Mouse (Mus musculus) liver, embryonic 14.5 days (tissue): ENCODE data around the gene Adgre5. TPM values are rescaled to one million over a fixed set of nuclear protein-coding genes. Genes with fewer than 3 reads are reported as not detected.

ENCODE experiments used
- ATAC-seq: fragments of 200-750 bp; cut with Nextera tagmentation; 2 replicates; pipeline ENCODE4 v1.8.0; 2017; ENCODE audit warnings: moderate number of reproducible peaks, mild to moderate bottlenecking, moderate library complexity; ENCODE audit not compliant: insufficient read depth
- DNase-seq, 3 experiments: peaks; one replicate each; pipeline ENCODE4 v3.0.0-alpha.2; 2012 to 2013; ENCODE audit warnings: low read depth in 3 of 3, low spot score in 3 of 3
- H3K27ac ChIP-seq: fragments of 300-500 bp; sonication (generic); 2 replicates; pipeline ENCODE4 v1.5.1; 2014; ENCODE audit warnings: moderate library complexity, mild to moderate bottlenecking, control low read depth, inconsistent platforms
- H3K27me3 ChIP-seq: fragments of 300-500 bp; sonication (generic); 2 replicates; pipeline ENCODE4 v1.6.1; 2014; ENCODE audit warnings: mild to moderate bottlenecking, low read length, moderate library complexity; ENCODE audit not compliant: control insufficient read depth, insufficient read depth
- H3K36me3 ChIP-seq: fragments of 300-500 bp; sonication (generic); replicated peaks from 2 replicates; pipeline ENCODE4 v1.6.1; 2014; ENCODE audit warnings: low read depth; ENCODE audit not compliant: control insufficient read depth, insufficient read depth
- H3K4me1 ChIP-seq, 2 experiments: fragments of 200-500 bp in 1 of 2; fragments of 300-500 bp in 1 of 2; sonication (generic) in 1 of 2; replicated peaks; 2 replicates each; pipeline ENCODE4 v1.6.1; 2012 to 2014; ENCODE audit warnings: antibody characterized with exemption in 1 of 2, inconsistent platforms in 1 of 2, low read length in 1 of 2; ENCODE audit not compliant: control insufficient read depth in 2 of 2, insufficient read depth in 2 of 2
- H3K4me2 ChIP-seq: fragments of 300-500 bp; sonication (generic); 2 replicates; pipeline ENCODE4 v1.6.1; 2014; ENCODE audit warnings: low read depth, mild to moderate bottlenecking, control low read depth, moderate library complexity
- H3K4me3 ChIP-seq, 2 experiments: fragments of 200-500 bp in 1 of 2; fragments of 300-500 bp in 1 of 2; sonication (generic) in 1 of 2; 2 replicates each; pipeline ENCODE4 v1.5.1; 2012 to 2014; ENCODE audit warnings: low read depth in 2 of 2, low read length in 2 of 2, mild to moderate bottlenecking in 2 of 2, control low read depth in 1 of 2, inconsistent platforms in 1 of 2, moderate library complexity in 1 of 2; ENCODE audit not compliant: insufficient read depth in 1 of 2
- H3K9ac ChIP-seq: fragments of 300-500 bp; sonication (generic); replicated peaks from 2 replicates; pipeline ENCODE4 v1.6.1; 2014; ENCODE audit warnings: mild to moderate bottlenecking, control low read depth, moderate library complexity
- H3K9me3 ChIP-seq: fragments of 300-500 bp; sonication (generic); 2 replicates; pipeline ENCODE4 v1.6.1; 2016; ENCODE audit warnings: low read length, mixed read lengths; ENCODE audit not compliant: control insufficient read depth
- CTCF ChIP-seq: IDR thresholded peaks from 2 replicates; pipeline ENCODE4 v1.5.1; 2016; ENCODE audit warnings: antibody characterized with exemption, low read depth, control low read depth
- EP300 ChIP-seq: IDR thresholded peaks from 2 replicates; pipeline ENCODE4 v1.6.1; 2016; ENCODE audit warnings: antibody characterized with exemption, low read depth
- WGBS: fragments of 180-500 bp; shearing (Covaris S2); extraction: QIAGEN DNeasy Blood & Tissue Kit; methylation state at CpG from one replicate; pipeline ENCODE4 v1.1.7; 2014; ENCODE audit not compliant: insufficient replicate concordance; 5-methylcytosine and 5-hydroxymethylcytosine counted together
- polyA plus RNA-seq, 2 experiments: library from polyadenylated mRNA; depleted of rRNA in 1 of 2; stranded (reverse) in 1 of 2; unstranded in 1 of 2; fragments of >200 nt; fragmentation: Nextera tagmentation in 1 of 2; extraction: Ambion mirVana in 1 of 2; gene quantifications; 2 replicates each; pipeline versions ENCODE4 v1.2.1 to v1.2.3; 2012 to 2014

The Adgre5 gene
- polyA plus RNA-seq, 2 experiments = 8.7 to 11.3 TPM

DNA sequence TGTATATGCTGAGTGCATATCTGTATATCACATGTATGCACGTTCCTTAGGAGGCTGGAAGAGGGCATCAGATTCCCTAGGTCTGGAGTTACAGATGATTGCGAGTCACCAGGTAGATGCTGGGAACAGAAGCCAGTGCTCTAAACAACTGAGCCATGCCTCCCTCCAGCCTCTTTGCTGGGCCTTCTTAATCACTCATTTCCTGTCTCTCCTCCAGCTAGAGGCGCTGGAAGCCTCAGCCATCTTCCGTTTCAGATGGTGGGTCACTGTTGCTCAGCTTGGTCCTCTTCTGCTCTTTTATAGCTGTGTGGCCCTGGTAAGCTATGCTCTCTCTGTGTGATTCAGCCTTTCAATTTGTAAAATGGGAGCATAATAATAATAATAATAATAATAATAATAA is 30.7 kb upstream of the Adgre5 start:
- Histone ChIP-seq H3K4me2 (no peak overlapping the region), H3K4me1 (peaks cover 0 to 22% of the 10 kb centered on the region in 2 experiments; a peak in 2 of 4 replicates), H3K4me3 (no peak overlapping the region), H3K36me3 (no peaks in the 10 kb centered on the region), H3K27ac (no peak overlapping the region), H3K9ac (no peak overlapping the region), H3K27me3 (no peaks in the 10 kb centered on the region), H3K9me3 (no peaks in the 10 kb centered on the region)
- DNase-seq (no peak), ATAC-seq (no peak)
- TF ChIP-seq CTCF (no peak), EP300 (no peak)
- 24% methylated on average over 4 of the region's 4 CpGs for WGBS

DNA sequence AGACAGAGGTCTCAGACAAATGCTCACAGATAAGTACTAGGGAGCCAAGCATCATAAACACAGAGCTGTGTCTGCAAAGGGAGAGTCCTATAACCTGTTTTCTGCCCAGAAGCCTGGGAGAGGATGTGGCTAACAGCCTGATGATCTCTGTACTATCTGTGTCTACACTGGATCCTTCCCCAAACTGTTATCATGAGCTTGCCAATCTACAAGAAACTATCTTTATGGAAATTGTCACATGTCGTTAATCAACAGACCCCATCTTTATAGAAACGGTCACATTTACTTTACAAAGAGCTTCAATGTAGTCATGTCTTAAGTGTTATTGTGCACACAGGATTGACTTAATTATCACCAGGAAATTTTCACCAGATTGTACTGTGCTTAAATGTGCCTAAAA is 29.5 kb upstream of the Adgre5 start:
- no peak for ATAC-seq
- H3K27ac ChIP-seq = no peak overlapping the region
- no peaks in the 10 kb centered on the region for H3K27me3 ChIP-seq
- H3K4me2 ChIP-seq = no peak overlapping the region
- no peak overlapping the region for H3K4me3 ChIP-seq
- peaks cover 0 to 22% of the 10 kb centered on the region in 2 experiments; a peak in 2 of 4 replicates for H3K4me1 ChIP-seq
- WGBS = 23% methylated on average over 2 of the region's 2 CpGs
- DNase-seq = no peak
- H3K36me3 ChIP-seq = no peaks in the 10 kb centered on the region
- no peak for TF ChIP-seq CTCF
- TF ChIP-seq EP300 = no peak
- H3K9me3 ChIP-seq = no peaks in the 10 kb centered on the region
- H3K9ac ChIP-seq = no peak overlapping the region

DNA sequence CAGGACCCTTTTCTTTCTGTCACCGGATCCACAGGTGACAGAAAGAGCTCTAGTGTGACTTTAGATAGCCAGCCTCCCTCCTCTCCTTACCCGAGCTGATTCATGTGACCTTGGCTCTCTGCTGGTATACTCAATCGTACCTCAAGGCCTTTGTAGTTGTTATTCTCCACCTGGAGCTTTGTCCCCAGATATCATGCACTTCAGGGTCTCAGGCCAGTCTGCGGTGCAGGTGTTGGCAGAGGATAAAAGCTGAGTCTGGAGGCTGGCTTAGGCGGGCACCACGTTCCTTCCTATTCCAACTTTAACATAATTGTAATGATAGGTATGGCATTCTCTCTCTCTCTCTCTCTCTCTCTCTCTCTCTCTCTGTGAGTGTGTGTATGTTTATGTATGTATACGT is 28.6 kb upstream of the Adgre5 start:
- WGBS = 58% methylated on average over 7 of the region's 7 CpGs
- Histone ChIP-seq H3K4me2 (no peak overlapping the region), H3K9me3 (no peaks in the 10 kb centered on the region), H3K4me1 (peaks cover 0 to 22% of the 10 kb centered on the region in 2 experiments; a peak in 2 of 4 replicates), H3K27me3 (no peaks in the 10 kb centered on the region), H3K36me3 (no peaks in the 10 kb centered on the region), H3K4me3 (no peak overlapping the region), H3K9ac (no peak overlapping the region), H3K27ac (no peak overlapping the region)
- no peak for DNase-seq
- no peak for ATAC-seq
- no peak for TF ChIP-seq EP300
- TF ChIP-seq CTCF = no peak

DNA sequence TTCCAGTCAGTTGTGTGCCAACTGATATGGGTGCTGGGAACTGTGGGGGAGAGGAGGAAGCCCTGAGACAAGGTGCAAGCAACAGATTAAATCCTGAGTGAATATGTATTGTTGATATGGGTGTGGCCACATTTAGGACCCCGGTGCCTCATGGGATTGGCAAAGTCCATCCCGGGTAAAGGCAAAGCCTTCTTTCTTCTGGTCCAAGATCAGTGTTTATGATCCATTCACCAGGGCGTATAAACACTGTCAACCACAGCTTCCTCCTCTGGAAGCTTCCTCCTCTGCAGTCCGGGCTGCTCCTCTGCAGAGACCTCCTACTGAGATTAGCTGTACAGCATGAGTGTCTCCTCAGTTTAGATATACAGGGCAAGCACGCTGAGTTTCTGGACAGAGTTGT is 27.4 kb upstream of the Adgre5 start:
- TF ChIP-seq EP300 (no peak), CTCF (no peak)
- Histone ChIP-seq H3K9me3 (no peaks in the 10 kb centered on the region), H3K27ac (no peak overlapping the region), H3K4me1 (peaks cover 0 to 19% of the 10 kb centered on the region in 2 experiments; a peak in 2 of 4 replicates), H3K4me3 (no peak overlapping the region), H3K9ac (no peak overlapping the region), H3K27me3 (no peaks in the 10 kb centered on the region), H3K4me2 (no peak overlapping the region), H3K36me3 (no peaks in the 10 kb centered on the region)
- WGBS = 12% methylated on average over 5 of the region's 5 CpGs
- peak; percentile 48; the same call in 1 of the 2 replicates for ATAC-seq
- peak in 2 of 3 experiments; percentile 41 to 45 for DNase-seq

DNA sequence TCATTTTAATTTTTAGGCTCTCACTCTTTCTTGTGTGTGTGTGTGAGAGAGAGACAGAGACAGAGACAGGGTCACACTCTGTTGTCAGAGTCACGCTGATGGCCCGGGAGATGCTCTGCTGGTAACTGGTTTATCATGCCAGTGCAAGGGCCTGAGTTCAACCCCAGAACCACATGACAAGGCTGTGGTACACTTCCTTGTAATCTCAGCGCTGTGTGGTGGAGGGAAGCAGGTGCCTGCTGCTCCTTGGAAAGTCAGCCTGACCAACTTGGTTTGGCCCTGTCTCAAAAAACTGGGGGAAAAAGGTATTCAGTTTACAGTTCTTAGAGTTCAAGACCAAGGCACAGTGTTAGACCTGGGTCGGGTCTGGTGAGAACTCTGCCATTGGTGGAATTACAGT is 26.3 kb upstream of the Adgre5 start:
- peaks cover 0 to 12% of the 10 kb centered on the region in 2 experiments; a peak in 2 of 4 replicates for H3K4me1 ChIP-seq
- H3K4me3 ChIP-seq = no peak overlapping the region
- TF ChIP-seq EP300 (no peak), CTCF (no peak)
- no peaks in the 10 kb centered on the region for H3K27me3 ChIP-seq
- DNase-seq = no peak
- 36% methylated on average over 4 of the region's 4 CpGs for WGBS
- no peaks in the 10 kb centered on the region for H3K9me3 ChIP-seq
- no peak overlapping the region for H3K27ac ChIP-seq
- ATAC-seq = no peak
- no peak overlapping the region for H3K4me2 ChIP-seq
- no peaks in the 10 kb centered on the region for H3K36me3 ChIP-seq
- H3K9ac ChIP-seq = no peak overlapping the region
